Mouse (Mus musculus): Measurements from ENCODE around the gene 5730455P16Rik.
A peak's percentile ranks its signal among the peaks of the same experiment; 100 is the strongest.
"Not testable (repeated sequence)": the region's sequence is repeated elsewhere in the genome, so short reads cannot be mapped to it uniquely, and the experiment has no call there.

The 5730455P16Rik gene

GRCm38 (mm10) chr11:80377712-80378451, at the start of gene 5730455P16Rik:
Gene 5730455P16Rik, minus strand, starts transcription at chr11:80378034.
- peak; percentile 76 for DNase-seq (ENCODE audit: low spot score)

- DNase-seq (ENCODE audit: low spot score): not testable (repeated sequence)
Observed at GRCm38 (mm10) chr11:80426029-80426813, 48.4 kb upstream of the 5730455P16Rik start.

DNA sequence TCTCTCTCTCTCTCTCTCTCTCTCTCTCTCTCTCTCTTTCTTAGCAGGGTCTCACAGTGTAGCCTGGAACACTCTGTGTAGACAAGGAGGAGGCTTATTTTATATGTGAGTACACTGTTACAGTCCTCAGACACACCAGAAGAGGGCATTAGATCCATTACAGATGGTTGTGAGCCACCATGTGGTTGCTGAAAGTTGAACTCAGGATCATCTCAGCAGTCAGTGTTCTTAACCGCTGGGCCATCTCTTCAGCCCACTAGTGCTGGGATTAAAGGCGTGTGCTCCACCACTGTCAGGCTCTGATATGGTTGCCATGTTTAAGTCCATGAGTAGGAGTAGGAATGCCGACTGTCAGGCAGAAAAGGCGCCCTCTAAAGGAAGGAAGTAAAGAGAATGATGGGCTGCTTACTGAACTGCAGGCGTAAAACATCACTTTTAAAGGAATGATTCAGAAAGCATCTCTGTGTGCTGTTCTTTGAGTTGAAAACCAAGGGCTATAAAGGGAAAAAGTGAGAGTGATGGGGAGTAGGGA, 47.5 kb upstream of the 5730455P16Rik start:
- DNase-seq (ENCODE audit: low spot score): no peak

DNA sequence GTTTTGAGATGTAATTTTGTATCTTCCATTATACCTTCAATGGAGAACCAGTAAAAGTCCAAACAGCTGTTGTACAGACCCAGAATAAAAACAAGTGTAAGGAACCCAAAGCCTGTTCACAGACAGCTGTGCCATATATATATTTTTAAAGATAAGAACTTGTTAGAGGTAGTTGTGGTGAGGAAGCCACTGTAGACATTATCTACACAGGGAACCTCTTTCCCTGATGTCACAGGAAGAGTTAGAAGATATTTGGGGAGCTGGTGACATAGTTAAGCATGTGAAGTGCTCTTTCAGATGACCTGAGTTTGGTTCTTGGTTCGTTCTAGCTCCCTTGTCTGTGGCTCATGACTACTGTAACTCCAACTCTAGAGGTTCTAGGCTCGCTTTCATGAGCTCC, 46.9 kb upstream of the 5730455P16Rik start:
- DNase-seq (ENCODE audit: low spot score): no peak

DNA sequence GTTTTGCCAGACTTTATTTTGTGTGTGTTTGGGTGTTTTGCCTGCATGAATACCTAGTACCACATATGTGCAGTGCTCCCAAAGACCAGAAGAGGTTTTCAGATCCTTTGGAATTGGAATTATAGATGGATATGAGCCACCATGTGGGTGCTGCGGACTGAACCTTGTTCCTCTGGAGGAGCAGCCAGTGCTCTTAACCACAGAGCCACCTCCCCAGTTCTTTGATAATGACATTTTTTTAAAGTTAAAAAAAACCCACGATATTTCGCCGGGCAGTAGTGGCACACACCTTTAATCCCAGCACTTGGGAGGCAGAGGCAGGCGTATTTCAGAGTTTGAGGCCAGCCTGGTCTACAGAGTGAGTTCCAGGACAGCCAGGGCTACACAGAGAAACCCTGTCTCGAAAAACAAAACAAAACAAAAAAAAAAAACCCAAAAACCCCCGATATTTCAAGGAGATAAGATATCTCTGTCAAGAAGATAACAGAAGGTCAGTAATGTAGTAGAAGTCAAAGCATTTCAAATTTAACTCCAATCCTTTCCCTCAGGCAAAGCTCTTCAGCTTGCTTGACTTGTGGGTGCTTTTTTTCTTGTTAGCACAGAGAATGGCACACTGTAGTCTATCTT, 43.7 kb upstream of the 5730455P16Rik start:
- no peak for DNase-seq (ENCODE audit: low spot score)

DNA sequence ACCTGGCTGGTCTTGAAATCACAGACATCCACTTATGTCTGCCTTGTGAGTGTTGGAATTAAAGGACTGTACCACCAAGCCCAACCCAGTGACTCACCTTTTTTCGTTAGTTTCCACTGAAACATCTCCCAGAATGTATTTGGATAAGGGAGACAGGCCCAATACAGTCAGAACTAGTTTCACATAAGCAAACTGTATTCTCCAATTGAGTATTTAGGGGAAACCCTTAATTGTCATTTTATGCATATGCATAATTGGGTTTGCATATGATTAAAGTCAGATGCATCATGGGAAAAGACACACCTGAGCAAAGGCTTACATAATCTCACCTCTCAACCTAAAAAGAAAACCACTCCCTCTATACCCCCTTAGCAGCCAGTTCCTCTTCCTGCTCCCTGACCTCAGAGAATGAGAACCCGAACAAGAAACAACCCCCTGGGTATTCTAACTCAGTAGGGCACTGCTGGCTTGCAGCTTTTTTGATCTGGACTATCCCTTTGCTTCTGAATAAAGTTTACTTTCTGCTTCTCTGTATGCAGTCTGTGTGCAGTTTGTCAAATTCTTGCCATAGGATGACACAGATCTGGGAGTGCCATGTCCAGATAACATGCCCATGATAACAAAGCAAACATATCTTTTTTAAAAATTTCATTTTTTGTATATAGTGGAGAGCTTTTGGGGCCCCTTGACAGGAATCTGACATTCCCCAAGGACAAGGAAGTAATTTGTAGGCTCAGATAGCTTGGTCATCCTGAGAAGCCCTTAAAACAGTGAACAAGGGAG, 42.6 kb upstream of the 5730455P16Rik start:
- DNase-seq (ENCODE audit: low spot score): no peak

DNA sequence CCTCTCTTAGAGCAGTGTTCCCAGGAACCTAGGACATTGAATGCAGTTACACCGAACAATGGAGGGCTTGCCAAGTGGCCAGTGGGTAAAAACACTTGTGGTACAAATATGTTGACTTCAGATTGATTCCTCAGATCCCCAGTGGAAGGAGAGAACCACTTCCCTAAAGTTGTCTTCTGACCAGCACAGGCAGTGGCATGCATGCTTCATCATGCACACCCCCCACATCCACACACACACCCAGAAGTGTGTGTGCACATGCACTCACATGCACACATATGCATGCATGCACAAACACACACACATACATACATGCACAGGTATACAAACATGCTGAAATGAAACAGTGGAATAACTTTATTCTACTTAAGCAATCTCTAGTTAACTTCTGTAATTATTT, 41.9 kb upstream of the 5730455P16Rik start:
- DNase-seq (ENCODE audit: low spot score): no peak

GRCm38 (mm10) chr11:80417085-80417484, 39.3 kb upstream of the 5730455P16Rik start:
- no peak for DNase-seq (ENCODE audit: low spot score)

GRCm38 (mm10) chr11:80410377-80410776, 32.5 kb upstream of the 5730455P16Rik start:
- DNase-seq (ENCODE audit: low spot score): no peak

DNA sequence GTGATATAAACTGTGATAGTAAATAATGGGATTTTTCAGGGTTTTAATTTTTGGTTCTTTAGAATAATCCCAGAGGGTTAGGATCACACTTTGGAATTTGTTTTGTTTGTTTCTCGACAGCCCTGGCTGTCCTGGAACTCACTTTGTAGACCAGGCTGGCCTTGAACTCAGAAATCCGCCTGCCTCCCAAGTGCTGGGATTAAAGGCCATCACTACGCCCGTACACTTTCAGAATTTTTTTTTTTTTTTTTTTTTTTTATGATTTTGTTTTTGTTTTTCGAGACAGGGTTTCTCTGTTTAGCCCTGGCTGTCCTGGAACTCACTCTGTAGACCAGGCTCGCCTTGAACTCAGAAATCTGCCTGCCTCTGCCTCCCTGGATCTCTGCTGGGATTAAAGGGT, 30.0 kb upstream of the 5730455P16Rik start:
- not testable (repeated sequence) for DNase-seq (ENCODE audit: low spot score)

GRCm38 (mm10) chr11:80396617-80397016, 18.8 kb upstream of the 5730455P16Rik start:
- no peak for DNase-seq (ENCODE audit: low spot score)

GRCm38 (mm10) chr11:80395930-80396329, 18.1 kb upstream of the 5730455P16Rik start:
- no peak for DNase-seq (ENCODE audit: low spot score)

GRCm38 (mm10) chr11:80391407-80392120, 13.7 kb upstream of the 5730455P16Rik start:
- DNase-seq (ENCODE audit: low spot score): no peak

DNA sequence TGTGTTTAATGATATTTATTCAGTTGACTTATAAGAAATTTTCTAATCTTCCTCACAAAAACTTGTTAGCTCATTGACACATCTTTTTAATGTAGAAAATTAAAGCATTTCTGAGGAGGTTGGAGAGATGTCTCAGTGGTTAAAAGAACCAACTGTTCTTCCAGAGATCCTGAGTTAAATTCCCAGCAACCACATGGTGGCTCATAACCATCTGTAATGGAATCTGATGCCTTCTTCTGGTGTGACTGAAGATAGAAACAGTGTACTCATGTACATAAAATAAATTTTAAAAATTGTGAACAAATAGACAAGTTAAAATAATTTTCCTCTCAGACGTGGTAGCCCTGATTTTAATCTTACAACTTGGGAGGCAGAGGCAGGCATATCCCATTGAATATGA, 12.1 kb upstream of the 5730455P16Rik start:
- DNase-seq (ENCODE audit: low spot score): no peak

DNA sequence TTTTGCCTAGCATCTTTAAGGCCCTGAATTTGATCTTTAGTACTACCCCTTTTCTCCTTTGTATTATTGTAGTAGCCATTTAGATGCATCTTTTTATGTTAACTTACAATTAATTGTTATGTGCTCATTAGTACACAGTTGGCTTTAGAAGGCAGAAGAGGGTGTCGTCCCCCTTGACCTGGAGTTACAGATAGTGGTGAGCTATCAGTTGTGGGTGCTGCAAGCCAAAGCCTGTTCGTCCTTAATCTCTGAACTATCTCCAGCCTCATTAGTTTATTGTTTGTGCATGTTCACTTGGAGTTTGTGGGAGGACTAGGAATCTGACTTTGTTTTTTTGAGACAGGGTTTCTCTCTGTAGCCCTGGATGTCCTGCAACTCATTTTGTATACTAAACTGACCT, 9.0 kb upstream of the 5730455P16Rik start:
- no peak for DNase-seq (ENCODE audit: low spot score)

- DNase-seq (ENCODE audit: low spot score): no peak
Observed at GRCm38 (mm10) chr11:80385055-80385454, 7.2 kb upstream of the 5730455P16Rik start.

GRCm38 (mm10) chr11:80384461-80384860, 6.6 kb upstream of the 5730455P16Rik start:
- no peak for DNase-seq (ENCODE audit: low spot score)

GRCm38 (mm10) chr11:80383626-80384046, 5.8 kb upstream of the 5730455P16Rik start:
- DNase-seq (ENCODE audit: low spot score): no peak

DNA sequence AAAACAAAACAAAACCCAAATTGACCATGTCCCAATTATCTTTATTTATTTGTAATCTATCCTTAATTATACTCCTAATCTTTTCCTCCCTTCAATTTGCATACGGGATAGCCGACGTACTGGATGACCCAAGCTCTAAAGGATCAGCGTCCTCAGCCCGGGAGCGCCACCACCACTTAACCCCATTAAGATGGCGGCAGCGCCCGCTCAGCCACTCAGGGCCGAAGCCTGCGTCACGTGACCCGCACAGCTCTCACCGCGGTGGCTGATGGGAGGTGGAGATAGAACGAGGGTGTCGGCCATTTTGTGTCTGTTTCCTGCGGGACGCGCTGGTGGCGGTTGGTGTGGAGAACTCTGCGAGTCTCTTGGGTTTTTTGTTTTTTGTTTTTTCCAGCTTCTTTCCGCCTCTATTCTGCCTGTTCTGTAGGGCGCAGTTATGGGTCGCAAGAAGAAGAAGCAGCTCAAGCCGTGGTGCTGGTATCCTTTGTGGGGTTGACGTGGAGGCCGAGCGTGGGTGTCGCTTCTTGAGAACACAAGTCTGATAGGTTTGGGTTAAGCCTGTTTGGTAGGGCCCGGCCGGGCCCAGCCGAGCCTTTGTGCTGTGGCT, 5.3 kb upstream of the 5730455P16Rik start, which contains the start of gene Zfp207:
Gene Zfp207 (plus strand): TSS at position 261 of the 607 bp plus-strand sequence.
- peak; percentile 92 for DNase-seq (ENCODE audit: low spot score)

- DNase-seq (ENCODE audit: low spot score): peak; percentile 27
Observed at GRCm38 (mm10) chr11:80382626-80383018, 4.8 kb upstream of the 5730455P16Rik start.
